Mouse (Mus musculus): ENCODE data around the gene Dnase1l1.

Gene Dnase1l1

DNA sequence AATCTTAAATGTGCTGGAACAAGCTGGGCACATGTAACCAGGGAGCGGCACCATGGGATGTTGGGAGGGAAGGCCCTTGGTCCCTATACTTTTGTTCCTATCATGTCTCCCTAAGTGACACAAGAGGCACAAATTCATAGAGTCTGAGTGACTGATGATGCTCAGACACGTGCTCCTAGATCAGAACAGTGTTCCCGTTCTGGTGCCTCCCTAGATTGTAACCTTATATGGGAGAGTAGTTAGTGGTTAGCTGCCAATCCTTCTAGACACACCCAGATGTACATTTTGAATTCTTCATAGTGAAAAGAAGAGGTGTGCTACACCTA lies 12.4 kb downstream of the Dnase1l1 start:
- no peak for DNase-seq

DNA sequence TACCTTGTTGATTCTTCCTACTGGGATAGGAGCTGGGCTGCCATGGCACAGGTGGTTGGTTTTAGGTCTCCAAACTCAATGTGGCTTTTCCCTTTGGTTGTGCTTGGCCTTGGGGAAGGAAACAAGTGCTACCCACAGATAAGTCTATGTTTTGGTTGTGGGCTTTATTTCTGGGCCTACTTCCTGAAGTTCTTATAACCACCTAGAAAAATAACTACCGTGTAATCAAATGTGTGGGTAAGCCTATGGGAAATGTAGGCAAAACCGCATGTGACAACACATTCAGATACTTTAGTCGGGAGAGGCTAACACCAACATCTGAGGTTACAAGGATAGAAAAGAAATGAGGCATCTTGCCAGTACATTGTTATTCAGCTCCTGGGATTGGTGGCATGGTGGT lies 24.4 kb downstream of the Dnase1l1 start:
- DNase-seq: no peak

DNA sequence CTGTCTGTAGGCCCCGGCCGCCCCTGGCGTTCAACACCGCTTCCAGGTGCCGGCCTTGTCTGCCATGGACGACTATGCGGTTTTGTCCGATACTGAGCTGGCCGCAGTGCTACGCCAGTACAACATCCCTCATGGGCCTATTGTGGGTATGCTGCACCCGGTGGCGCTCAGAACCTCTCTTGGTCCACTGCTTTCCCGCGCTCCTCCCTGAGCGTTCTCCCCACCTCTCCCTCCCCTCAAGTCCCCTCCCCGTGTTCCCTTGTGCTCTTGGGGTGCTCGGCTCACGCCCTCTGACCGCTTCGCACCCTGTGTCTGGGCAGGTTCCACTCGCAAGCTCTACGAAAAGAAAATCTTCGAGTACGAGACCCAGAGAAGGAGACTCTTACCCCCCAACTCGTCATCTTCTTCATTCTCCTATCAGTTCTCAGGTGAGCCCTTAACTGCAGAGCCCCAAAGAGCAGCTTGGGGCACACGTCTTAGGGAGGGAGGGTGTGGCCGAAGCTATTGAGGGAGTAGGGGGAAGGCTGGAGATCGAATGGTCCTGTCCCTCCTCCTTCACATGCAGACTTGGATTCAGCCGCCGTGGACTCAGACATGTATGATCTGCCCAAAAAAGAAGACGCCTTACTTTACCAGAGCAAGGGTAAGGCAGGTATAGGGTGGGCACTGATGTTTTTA lies 27.1 kb downstream of the Dnase1l1 start:
- DNase-seq: no peak

- peak; percentile 95 for DNase-seq
Measured at GRCm38 (mm10) chrX:74254153-74254887, 27.8 kb downstream of the Dnase1l1 start, which contains the start of gene Emd. Emd (plus strand) TSS chrX:74254687.

DNA sequence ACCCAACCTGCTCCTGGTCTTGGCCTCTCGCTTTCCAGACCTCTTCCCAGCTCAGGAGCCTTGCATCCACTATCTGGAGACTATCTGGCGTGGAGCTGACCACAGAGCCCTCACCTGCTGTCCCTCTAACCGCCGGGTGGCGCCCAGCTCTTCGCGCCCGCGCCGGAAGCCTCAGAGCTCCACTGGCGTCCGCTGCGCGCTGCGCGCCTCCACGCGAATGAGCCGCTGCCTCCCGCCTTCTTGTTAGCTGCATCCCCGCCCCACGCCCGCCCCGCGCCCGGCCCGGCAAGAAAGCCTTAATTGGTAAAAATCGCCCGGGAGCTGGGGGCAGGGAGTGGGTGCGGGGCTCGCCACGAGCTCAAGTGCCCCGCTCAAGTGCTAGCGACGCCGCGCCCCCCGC lies 32.5 kb downstream of the Dnase1l1 start, which contains the start of gene Flna:
Flna (minus strand) TSS at position 206 of the 400 bp plus-strand sequence.
- peak; percentile 78 for DNase-seq

DNA sequence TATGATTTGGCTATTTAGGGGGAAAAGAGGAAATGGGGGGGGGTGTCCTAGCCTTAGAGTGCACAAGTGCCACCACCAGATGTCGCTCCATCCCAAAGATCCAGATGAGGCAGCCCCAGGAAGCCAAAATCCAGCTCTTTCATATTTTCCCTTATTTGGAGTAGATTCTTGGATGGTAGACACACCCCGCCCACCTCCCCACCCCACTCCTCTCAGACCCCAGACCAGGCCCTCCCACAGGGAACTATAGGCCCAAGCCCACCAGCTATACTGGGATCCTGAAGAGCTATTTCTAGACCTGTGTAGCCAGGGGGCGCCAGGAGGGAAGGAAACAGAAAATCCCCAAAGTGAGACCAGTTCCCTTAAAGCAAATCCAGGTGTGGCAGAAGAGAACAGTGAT lies 33.5 kb downstream of the Dnase1l1 start:
- DNase-seq: peak; percentile 79

DNA sequence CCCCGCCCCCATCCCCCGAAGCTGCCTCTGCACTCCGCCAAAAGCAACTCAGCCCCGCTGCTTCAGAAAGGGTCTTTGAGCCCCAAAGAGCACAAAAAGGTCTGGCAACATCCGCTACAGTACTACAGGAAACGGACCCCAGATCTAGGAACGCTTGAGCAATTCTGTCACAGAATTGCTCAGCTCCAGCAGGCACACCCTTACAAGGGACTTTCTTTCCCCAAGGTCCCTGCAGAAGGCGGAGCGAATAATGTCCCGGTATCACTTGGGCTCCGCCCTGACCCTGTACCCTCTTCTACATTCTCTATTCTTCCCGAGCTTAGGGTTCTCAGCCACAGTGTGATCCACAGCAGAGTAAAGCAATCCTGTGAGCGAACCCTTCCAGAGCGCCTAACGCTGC lies 35.4 kb downstream of the Dnase1l1 start:
- DNase-seq: peak; percentile 62

DNA sequence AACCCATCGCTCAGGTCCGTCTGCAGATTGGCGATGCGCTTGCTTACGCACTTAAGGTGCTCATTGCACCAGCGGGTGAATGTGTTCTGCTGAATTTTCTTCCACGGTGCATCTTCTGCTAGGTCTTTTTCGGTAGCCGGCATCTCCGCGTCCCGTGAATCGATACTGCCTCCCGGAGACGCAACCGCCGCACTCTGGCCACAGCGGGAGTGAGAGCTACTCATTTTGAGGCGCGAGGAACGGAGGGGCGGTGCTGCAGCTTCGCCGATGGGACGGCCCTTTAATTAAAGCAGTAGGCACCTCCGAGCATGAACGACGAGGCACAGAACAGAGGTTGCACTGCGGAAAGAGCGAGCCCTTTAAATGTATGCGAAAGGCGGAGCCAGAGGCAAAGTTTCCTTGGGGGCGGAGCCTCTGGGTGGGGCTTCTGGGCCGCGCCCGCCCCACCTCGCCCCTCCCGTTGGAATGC lies 35.9 kb downstream of the Dnase1l1 start:
- DNase-seq: peak; percentile 93

DNA sequence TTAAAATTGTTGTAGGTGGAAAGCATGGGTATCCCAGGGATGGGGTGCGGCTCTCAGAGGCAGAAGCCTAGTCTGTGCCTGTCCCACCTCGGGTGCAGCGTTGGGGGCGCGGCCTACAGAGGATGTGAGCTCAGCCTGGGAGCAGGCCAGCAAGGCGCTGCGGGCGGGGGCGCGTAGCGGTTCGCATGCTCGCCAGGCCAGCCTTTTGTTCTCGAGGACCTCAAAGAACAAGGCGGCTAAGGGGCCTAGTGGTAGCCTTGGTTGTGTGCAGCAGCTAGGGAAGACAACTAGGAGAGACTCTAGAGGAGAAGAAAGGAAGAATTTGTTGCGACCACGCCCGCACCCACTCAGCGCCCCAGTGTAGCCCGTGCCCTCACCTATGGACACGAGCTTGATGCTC lies 36.5 kb downstream of the Dnase1l1 start:
- peak; percentile 92 for DNase-seq

GRCm38 (mm10) chrX:74245107-74245506 lies 37.0 kb downstream of the Dnase1l1 start:
- DNase-seq: no peak

- DNase-seq: peak; percentile 86
Measured at GRCm38 (mm10) chrX:74244614-74245083, 37.5 kb downstream of the Dnase1l1 start.

GRCm38 (mm10) chrX:74243807-74244206 lies 38.3 kb downstream of the Dnase1l1 start:
- DNase-seq: peak; percentile 46

GRCm38 (mm10) chrX:74243396-74243795 lies 38.7 kb downstream of the Dnase1l1 start:
- peak; percentile 59 for DNase-seq

- no peak for DNase-seq
Measured at GRCm38 (mm10) chrX:74240332-74240731, 41.8 kb downstream of the Dnase1l1 start.

GRCm38 (mm10) chrX:74233196-74233595 lies 48.9 kb downstream of the Dnase1l1 start:
- DNase-seq: no peak

GRCm38 (mm10) chrX:74230038-74230437 lies 52.1 kb downstream of the Dnase1l1 start:
- no peak for DNase-seq
